19 mouse cellular contexts compared by ENCODE assay signal in genomic region chr10:24357636-24358035, GRCm38 (mm10).
"Had no signal": no experiment of that assay in that cellular context is flagged by ENCODE, and none has a peak within 500 bp of the region (broad histone marks: within the 10 kb centered on the region; RNA-seq: fewer than 3 reads in every experiment).

No protein-coding gene starts in this region.

- H3K36me3 ChIP-seq: midbrain, embryonic 10.5 days; midbrain, embryonic 12.5 days; neural tube, embryonic 13.5 days; neural tube, embryonic 15.5 days had no signal

- H3K27ac ChIP-seq: midbrain, embryonic 10.5 days; midbrain, embryonic 12.5 days; neural tube, embryonic 13.5 days; neural tube, embryonic 15.5 days had no signal

- H3K4me2 ChIP-seq: lung, embryonic 14.5 days; midbrain, embryonic 12.5 days; neural tube, embryonic 13.5 days; neural tube, embryonic 15.5 days had no signal

- ATAC-seq: liver, postnatal 0 days; midbrain, embryonic 16.5 days had no signal

- DNase-seq: liver, postnatal 0 days; lung, embryonic 14.5 days; lung, postnatal 10 days; lung, postnatal 4 days; midbrain, embryonic 14.5 days; retina, postnatal 1 day; right cerebral cortex, adult 18-20 months; right cerebral cortex, postnatal 25 days; right cerebral cortex, postnatal 4 days; spleen, adult 18-20 months; thymus, adult 18-20 months; thymus, postnatal 14 days; thymus, postnatal 4 days had no signal

- H3K27me3 ChIP-seq: midbrain, embryonic 12.5 days; neural tube, embryonic 13.5 days; neural tube, embryonic 15.5 days had no signal

- H3K4me1 ChIP-seq: midbrain, embryonic 12.5 days; neural tube, embryonic 13.5 days; neural tube, embryonic 15.5 days had no signal

- H3K9me3 ChIP-seq: midbrain, embryonic 12.5 days; neural tube, embryonic 13.5 days; neural tube, embryonic 15.5 days had no signal

- H3K4me3 ChIP-seq: midbrain, embryonic 10.5 days; midbrain, embryonic 12.5 days; myocyte; neural tube, embryonic 13.5 days; neural tube, embryonic 15.5 days had no signal

- H3K9ac ChIP-seq: liver, postnatal 0 days; lung, embryonic 14.5 days; midbrain, embryonic 12.5 days; neural tube, embryonic 13.5 days; neural tube, embryonic 15.5 days had no signal
